Mouse (Mus musculus) embryonic facial prominence, embryonic 14.5 days (tissue): ENCODE results near the gene Elp1. TPM values are rescaled to one million over a fixed set of nuclear protein-coding genes. Genes with fewer than 3 reads are reported as not detected.

Experiments
- ATAC-seq: fragments of 200-750 bp; cut with Nextera tagmentation; 2 replicates; pipeline ENCODE4 v1.8.0; 2017; ENCODE audit warnings: low read depth, moderate number of reproducible peaks, moderate TSS enrichment
- DNase-seq: peaks from one replicate; pipeline ENCODE4 v3.0.0-alpha.2; 2015; ENCODE audit warnings: low spot score
- H3K27ac ChIP-seq: fragments of 300-500 bp; sonication (generic); replicated peaks from 2 replicates; pipeline ENCODE4 v1.5.1; 2014; ENCODE audit warnings: low read depth, mild to moderate bottlenecking, low read length, moderate library complexity
- H3K27me3 ChIP-seq: fragments of 300-500 bp; sonication (generic); replicated peaks from 2 replicates; pipeline ENCODE4 v1.6.1; 2014; ENCODE audit warnings: low read length; ENCODE audit not compliant: control insufficient read depth, insufficient read depth
- H3K36me3 ChIP-seq: fragments of 300-500 bp; sonication (generic); 2 replicates; pipeline ENCODE4 v1.6.1; 2014; ENCODE audit warnings: low read length, mixed read lengths; ENCODE audit not compliant: control insufficient read depth, insufficient read depth
- H3K4me1 ChIP-seq: fragments of 300-500 bp; sonication (generic); 2 replicates; pipeline ENCODE4 v1.6.1; 2014; ENCODE audit warnings: antibody characterized with exemption, low read length; ENCODE audit not compliant: control insufficient read depth, insufficient read depth
- H3K4me2 ChIP-seq: fragments of 300-500 bp; sonication (generic); 2 replicates; pipeline ENCODE4 v1.6.1; 2014; ENCODE audit warnings: low read depth, mild to moderate bottlenecking, low read length, moderate library complexity, mixed read lengths
- H3K4me3 ChIP-seq: fragments of 300-500 bp; sonication (generic); 2 replicates; pipeline ENCODE4 v1.5.1; 2014; ENCODE audit warnings: low read depth, mild to moderate bottlenecking, low read length
- H3K9ac ChIP-seq: fragments of 300-500 bp; sonication (generic); 2 replicates; pipeline ENCODE4 v1.6.1; 2014; ENCODE audit warnings: low read depth, mild to moderate bottlenecking, low read length, moderate library complexity, mixed read lengths
- H3K9me3 ChIP-seq: fragments of 300-500 bp; sonication (generic); 2 replicates; pipeline ENCODE4 v1.6.1; 2016; ENCODE audit warnings: low read length; ENCODE audit not compliant: control insufficient read depth
- WGBS: fragments of 180-500 bp; shearing (Covaris S2); extraction: QIAGEN DNeasy Blood & Tissue Kit; methylation state at CpG from one replicate; pipeline ENCODE4 v1.1.7; 2014; 5-methylcytosine and 5-hydroxymethylcytosine counted together
- polyA plus RNA-seq: library from polyadenylated mRNA; unstranded; fragments of >200 nt; fragmentation: Nextera tagmentation; extraction: Ambion mirVana; gene quantifications from 2 replicates; pipeline ENCODE4 v1.2.1, GENCODE M21; 2014

Elp1 gene
- polyA plus RNA-seq, 1 experiment from 2014 or later: 56.8 TPM

DNA sequence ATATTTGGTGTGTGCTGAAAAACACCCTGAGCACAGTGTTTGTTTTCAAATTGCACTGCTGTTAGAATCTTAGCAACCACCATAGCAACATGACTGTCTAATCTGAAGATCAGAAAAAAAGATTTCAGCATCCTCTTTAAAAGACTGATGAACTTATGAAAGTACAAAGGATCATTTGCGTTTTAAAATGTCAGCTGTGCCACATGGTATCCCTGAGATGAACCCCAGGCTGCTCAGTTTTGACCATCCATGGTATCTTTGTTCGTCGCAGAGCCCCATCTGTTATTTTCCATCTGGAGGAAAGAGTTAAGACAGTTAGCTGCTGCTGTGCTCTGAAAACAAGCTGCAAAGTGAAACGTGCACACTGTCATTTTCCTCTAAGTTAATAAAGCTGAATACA, 10.0 kb upstream of the Elp1 start:
- Histone ChIP-seq H3K9me3 (no peaks in the 10 kb centered on the region), H3K27me3 (no peaks in the 10 kb centered on the region), H3K27ac (no peak overlapping the region; the same call in 1 of the 2 replicates), H3K4me1 (no peaks in the 10 kb centered on the region), H3K9ac (no peak overlapping the region), H3K4me3 (no peak overlapping the region), H3K36me3 (peaks cover 26% of the 10 kb centered on the region; the same call in 1 of the 2 replicates), H3K4me2 (no peak overlapping the region)
- ATAC-seq (no peak), DNase-seq (no peak)
- 74% methylated on average over 4 of the region's 4 CpGs for WGBS

DNA sequence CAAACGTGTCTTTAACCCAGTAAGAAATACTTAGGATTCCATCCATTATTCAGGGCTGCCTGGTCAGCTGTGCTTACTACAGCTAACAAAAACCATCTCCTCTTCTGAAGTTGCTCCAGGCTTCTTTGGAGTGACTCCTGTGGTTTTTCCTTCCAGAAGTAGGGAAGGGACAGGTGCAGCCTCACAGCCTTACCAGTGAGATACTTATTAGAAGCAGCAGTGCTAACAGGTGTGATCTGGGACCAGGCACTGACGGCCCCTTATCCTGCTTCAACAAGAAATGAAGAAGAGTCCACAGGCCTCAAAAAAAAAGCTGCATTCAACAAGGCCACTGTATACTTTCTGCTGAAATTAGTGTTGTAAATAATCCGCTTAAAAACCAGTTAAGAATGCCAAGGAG, 9.5 kb upstream of the Elp1 start:
- Histone ChIP-seq H3K4me1 (no peaks in the 10 kb centered on the region), H3K36me3 (peaks cover 31% of the 10 kb centered on the region), H3K27me3 (no peaks in the 10 kb centered on the region), H3K9me3 (no peaks in the 10 kb centered on the region), H3K9ac (no peak overlapping the region), H3K27ac (no peak overlapping the region), H3K4me3 (no peak overlapping the region), H3K4me2 (no peak overlapping the region)
- 58% methylated on average over 3 of the region's 3 CpGs for WGBS
- ATAC-seq: peak; percentile 14; the same call in 1 of the 2 replicates
- DNase-seq: peak; percentile 21

GRCm38 (mm10) chr4:56809050-56809449, 6.9 kb upstream of the Elp1 start:
- WGBS: 71% methylated on average over 4 of the region's 4 CpGs
- Histone ChIP-seq H3K4me1 (no peaks in the 10 kb centered on the region), H3K9me3 (no peaks in the 10 kb centered on the region), H3K4me3 (no peak overlapping the region), H3K9ac (no peak overlapping the region), H3K36me3 (peaks cover 56% of the 10 kb centered on the region), H3K27ac (no peak overlapping the region), H3K4me2 (no peak overlapping the region), H3K27me3 (no peaks in the 10 kb centered on the region)
- DNase-seq: no peak
- no peak for ATAC-seq

- peak overlapping the region; percentile 84 for H3K27ac ChIP-seq
- peak overlapping the region; percentile 68 for H3K4me3 ChIP-seq
- H3K9ac ChIP-seq: peak overlapping the region; percentile 86
- WGBS: 3% methylated on average over 25 of the region's 25 CpGs
- H3K27me3 ChIP-seq: no peaks in the 10 kb centered on the region
- H3K9me3 ChIP-seq: no peaks in the 10 kb centered on the region
- H3K36me3 ChIP-seq: peaks cover 58% of the 10 kb centered on the region
- DNase-seq (no peak), ATAC-seq (0 out of 2 replicates have a peak, but pooled peaks have one; percentile 10)
- peaks cover 13% of the 10 kb centered on the region; the same call in 1 of the 2 replicates for H3K4me1 ChIP-seq
- H3K4me2 ChIP-seq: peak overlapping the region; percentile 58
These were observed 579 bp upstream of the Elp1 start for GRCm38 (mm10) chr4:56802669-56803150.

- WGBS: 52% methylated on average over 1 of the region's 1 CpGs
- Histone ChIP-seq H3K9me3 (no peaks in the 10 kb centered on the region), H3K27me3 (no peaks in the 10 kb centered on the region), H3K4me3 (no peak overlapping the region), H3K4me1 (no peaks in the 10 kb centered on the region), H3K9ac (no peak overlapping the region), H3K36me3 (peaks cover 94% of the 10 kb centered on the region), H3K4me2 (no peak overlapping the region), H3K27ac (no peak overlapping the region)
- ATAC-seq (peak; percentile 55; the same call in 1 of the 2 replicates), DNase-seq (no peak)
These were observed 10.8 kb downstream of the Elp1 start for GRCm38 (mm10) chr4:56791373-56791772.

GRCm38 (mm10) chr4:56771065-56771464, 31.1 kb downstream of the Elp1 start:
- no peaks in the 10 kb centered on the region for H3K27me3 ChIP-seq
- ATAC-seq (no peak), DNase-seq (no peak)
- H3K4me3 ChIP-seq: no peak overlapping the region
- H3K9me3 ChIP-seq: no peaks in the 10 kb centered on the region
- H3K9ac ChIP-seq: no peak overlapping the region
- WGBS: 58% methylated on average over 1 of the region's 1 CpGs
- no peaks in the 10 kb centered on the region for H3K4me1 ChIP-seq
- peaks cover 92% of the 10 kb centered on the region for H3K36me3 ChIP-seq
- no peak overlapping the region for H3K4me2 ChIP-seq
- H3K27ac ChIP-seq: no peak overlapping the region

DNA sequence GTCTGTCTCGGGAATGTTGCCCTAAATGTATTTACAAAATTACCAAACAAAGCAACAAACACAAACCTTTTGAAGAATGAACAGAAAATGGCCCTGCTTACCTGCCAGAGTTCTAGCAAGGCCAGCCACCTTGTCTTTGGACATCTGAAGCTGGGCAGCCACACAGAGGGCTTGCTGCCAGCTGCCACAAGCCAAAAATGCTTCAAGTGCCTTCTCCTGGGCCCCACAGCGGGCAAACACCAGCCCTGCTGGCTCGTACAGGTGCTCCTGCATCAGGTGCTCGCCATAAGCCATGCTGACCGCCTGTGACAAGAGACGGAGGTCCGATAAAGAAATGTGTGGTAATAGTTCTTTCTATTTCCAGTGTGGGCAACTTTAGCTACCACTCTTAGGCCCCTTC, 33.2 kb downstream of the Elp1 start:
- Histone ChIP-seq H3K9ac (no peak overlapping the region), H3K27ac (no peak overlapping the region), H3K4me2 (no peak overlapping the region), H3K4me1 (no peaks in the 10 kb centered on the region), H3K27me3 (no peaks in the 10 kb centered on the region), H3K9me3 (no peaks in the 10 kb centered on the region), H3K4me3 (no peak overlapping the region), H3K36me3 (peaks cover 95% of the 10 kb centered on the region)
- no peak for ATAC-seq
- no peak for DNase-seq
- WGBS: 91% methylated on average over 7 of the region's 7 CpGs

- H3K27ac ChIP-seq: no peak overlapping the region
- ATAC-seq (no peak), DNase-seq (no peak)
- no peaks in the 10 kb centered on the region for H3K4me1 ChIP-seq
- no peaks in the 10 kb centered on the region for H3K9me3 ChIP-seq
- no peak overlapping the region for H3K4me2 ChIP-seq
- H3K9ac ChIP-seq: no peak overlapping the region
- peaks cover 93% of the 10 kb centered on the region for H3K36me3 ChIP-seq
- no peaks in the 10 kb centered on the region for H3K27me3 ChIP-seq
- H3K4me3 ChIP-seq: no peak overlapping the region
- 65% methylated on average over 5 of the region's 5 CpGs for WGBS
These were observed 34.3 kb downstream of the Elp1 start for GRCm38 (mm10) chr4:56767861-56768284.

GRCm38 (mm10) chr4:56757693-56758092, 44.4 kb downstream of the Elp1 start:
- 96% methylated on average over 1 of the region's 1 CpGs for WGBS
- H3K36me3 ChIP-seq: peaks cover 96% of the 10 kb centered on the region
- no peak overlapping the region for H3K9ac ChIP-seq
- H3K4me1 ChIP-seq: no peaks in the 10 kb centered on the region
- no peaks in the 10 kb centered on the region for H3K9me3 ChIP-seq
- no peak overlapping the region for H3K4me2 ChIP-seq
- H3K27ac ChIP-seq: no peak overlapping the region
- no peak for ATAC-seq
- H3K27me3 ChIP-seq: no peaks in the 10 kb centered on the region
- H3K4me3 ChIP-seq: no peak overlapping the region
- DNase-seq: no peak
